Mouse (Mus musculus): ENCODE results near the gene Tanc2. TPM values are rescaled to one million over a fixed set of nuclear protein-coding genes. Genes with fewer than 3 reads are reported as not detected.
A peak's percentile ranks its signal among the peaks of the same experiment; 100 is the strongest.

Tanc2 gene
- polyA plus RNA-seq, 1 experiment from 2014 or later = 1.5 TPM

DNA sequence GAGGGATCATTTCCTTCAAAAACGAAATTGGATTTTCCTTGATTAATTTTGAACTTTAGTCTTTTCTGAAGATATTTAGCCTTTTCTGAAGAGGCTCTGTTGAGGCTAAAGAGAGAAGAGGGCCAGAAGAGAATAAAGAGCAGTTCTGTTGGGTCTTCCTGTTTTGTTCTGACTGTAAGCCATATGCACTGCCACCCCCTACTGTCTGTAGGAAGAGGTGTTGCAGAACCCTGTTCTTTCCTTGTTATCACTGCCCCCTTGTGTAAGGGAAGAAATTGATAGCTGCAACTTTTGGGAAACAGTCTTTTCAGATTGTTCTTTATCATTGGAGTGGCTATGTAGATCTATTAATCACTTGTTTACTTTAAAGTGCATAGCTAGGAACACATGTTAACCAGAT is 2.1 kb downstream of the Tanc2 start:
- Histone ChIP-seq H3K4me2 (ENCODE audit: low read depth, low read length) (no peak overlapping the region), H3K9ac (replicated peaks) (no peak overlapping the region), H3K9me3 (ENCODE audit: low read length) (no peaks in the 10 kb centered on the region), H3K4me1 (ENCODE audit: insufficient read depth) (peaks cover 3% of the 10 kb centered on the region; the same call in 1 of the 2 replicates), H3K27ac (ENCODE audit: low read depth) (no peak overlapping the region), H3K4me3 (ENCODE audit: low read depth, low read length) (no peak overlapping the region), H3K36me3 (replicated peaks; ENCODE audit: insufficient read depth, low read length) (no peaks in the 10 kb centered on the region), H3K27me3 (ENCODE audit: insufficient read depth, low read length) (no peaks in the 10 kb centered on the region)
- WGBS (ENCODE audit: insufficient replicate concordance) = 29% methylated on average over 1 of the region's 1 CpGs
- TF ChIP-seq EP300 (IDR thresholded peaks at IDR 0.05; ENCODE audit: low read depth) (no peak), CTCF (IDR thresholded peaks at IDR 0.05; ENCODE audit: low read depth) (peak; percentile 94)
- ATAC-seq = no peak
- no peak for DNase-seq

DNA sequence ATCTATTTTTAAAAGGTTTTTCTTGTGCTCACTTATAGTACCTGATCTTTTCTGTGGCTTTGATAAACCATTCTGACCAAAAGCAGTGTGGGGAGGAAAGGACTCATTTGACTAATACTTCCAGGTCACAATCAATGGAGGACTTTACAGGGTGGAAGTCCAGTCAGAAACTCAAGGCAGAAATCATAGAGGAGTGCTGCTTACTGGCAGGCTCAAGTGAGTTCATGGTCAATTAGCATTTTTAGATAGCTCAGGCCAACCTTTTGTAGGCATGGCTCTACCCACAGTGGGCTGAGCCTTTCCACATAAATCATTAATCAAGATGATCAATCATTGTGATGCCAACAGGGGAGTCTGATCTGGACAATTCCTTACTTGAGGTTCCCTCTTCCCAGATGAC is 12.4 kb downstream of the Tanc2 start:
- TF ChIP-seq EP300 (IDR thresholded peaks at IDR 0.05; ENCODE audit: low read depth) = no peak
- TF ChIP-seq CTCF (IDR thresholded peaks at IDR 0.05; ENCODE audit: low read depth) = no peak
- no peak overlapping the region for H3K4me2 ChIP-seq (ENCODE audit: low read depth, low read length)

DNA sequence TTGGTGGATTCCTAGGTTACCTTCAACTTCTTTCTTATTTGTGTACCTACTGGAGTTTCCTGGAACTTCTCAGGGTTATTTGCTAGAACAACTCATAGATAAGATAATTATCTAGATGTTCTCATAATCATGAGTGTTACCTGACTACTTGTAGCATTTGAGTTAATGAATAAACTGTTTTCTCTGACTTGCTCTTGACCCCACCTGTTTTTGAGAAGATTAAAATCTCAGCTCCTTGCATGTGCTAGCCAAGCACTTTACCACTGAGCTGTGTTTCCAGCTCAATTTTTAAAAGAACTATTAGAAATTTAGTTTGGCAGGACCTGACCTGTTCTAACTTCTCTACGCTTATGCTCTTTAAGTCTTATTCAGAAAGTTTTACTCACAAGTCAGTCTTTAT is 36.4 kb downstream of the Tanc2 start:
- no peak overlapping the region for H3K9ac ChIP-seq (replicated peaks)
- no peak overlapping the region for H3K27ac ChIP-seq (ENCODE audit: low read depth)
- no peaks in the 10 kb centered on the region for H3K9me3 ChIP-seq (ENCODE audit: low read length)
- DNase-seq (no peak), ATAC-seq (no peak)
- H3K36me3 ChIP-seq (replicated peaks; ENCODE audit: insufficient read depth, low read length) = no peaks in the 10 kb centered on the region
- no peak overlapping the region for H3K4me2 ChIP-seq (ENCODE audit: low read depth, low read length)
- WGBS (ENCODE audit: insufficient replicate concordance) = 86% methylated on average over 1 of the region's 1 CpGs
- H3K27me3 ChIP-seq (ENCODE audit: insufficient read depth, low read length) = no peaks in the 10 kb centered on the region
- H3K4me3 ChIP-seq (ENCODE audit: low read depth, low read length) = no peak overlapping the region
- H3K4me1 ChIP-seq (ENCODE audit: insufficient read depth) = no peaks in the 10 kb centered on the region
- TF ChIP-seq EP300 (IDR thresholded peaks at IDR 0.05; ENCODE audit: low read depth) = no peak
- no peak for TF ChIP-seq CTCF (IDR thresholded peaks at IDR 0.05; ENCODE audit: low read depth)

More for the DNA sequence above, 12.4 kb downstream of the Tanc2 start:
- H3K27ac ChIP-seq (ENCODE audit: low read depth) = no peak overlapping the region
- ATAC-seq = no peak
- H3K9me3 ChIP-seq (ENCODE audit: low read length) = no peaks in the 10 kb centered on the region
- no peaks in the 10 kb centered on the region for H3K36me3 ChIP-seq (replicated peaks; ENCODE audit: insufficient read depth, low read length)
- H3K9ac ChIP-seq (replicated peaks) = no peak overlapping the region
- H3K27me3 ChIP-seq (ENCODE audit: insufficient read depth, low read length) = no peaks in the 10 kb centered on the region
- no peaks in the 10 kb centered on the region; the same call in 1 of the 2 replicates for H3K4me1 ChIP-seq (ENCODE audit: insufficient read depth)
- H3K4me3 ChIP-seq (ENCODE audit: low read depth, low read length) = no peak overlapping the region
- DNase-seq = no peak

DNA sequence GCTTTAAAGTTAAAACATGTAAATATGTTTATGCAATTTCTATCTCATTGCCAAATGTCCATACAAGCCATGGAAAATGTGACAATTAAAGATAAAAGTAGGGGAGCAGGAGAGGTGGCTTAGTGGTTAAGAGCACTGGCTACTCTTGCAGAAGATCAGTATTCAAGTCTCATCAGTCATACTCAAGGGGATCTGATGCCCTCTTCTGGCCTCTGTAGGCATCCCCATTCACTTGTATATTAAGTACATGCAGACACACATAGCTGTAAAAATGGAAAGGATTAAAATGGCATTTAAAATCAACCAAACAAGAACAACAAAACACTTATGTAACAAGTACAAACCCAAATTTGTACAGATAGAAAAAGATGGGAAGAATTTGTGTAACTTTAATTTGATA is 54.2 kb downstream of the Tanc2 start:
- Histone ChIP-seq H3K4me1 (ENCODE audit: insufficient read depth) (no peaks in the 10 kb centered on the region), H3K4me2 (ENCODE audit: low read depth, low read length) (no peak overlapping the region), H3K9ac (replicated peaks) (no peak overlapping the region), H3K4me3 (ENCODE audit: low read depth, low read length) (no peak overlapping the region), H3K27me3 (ENCODE audit: insufficient read depth, low read length) (no peaks in the 10 kb centered on the region), H3K9me3 (ENCODE audit: low read length) (no peaks in the 10 kb centered on the region), H3K36me3 (replicated peaks; ENCODE audit: insufficient read depth, low read length) (no peaks in the 10 kb centered on the region), H3K27ac (ENCODE audit: low read depth) (no peak overlapping the region)
- ATAC-seq (no peak), DNase-seq (no peak)
- peak; percentile 39 for TF ChIP-seq CTCF (IDR thresholded peaks at IDR 0.05; ENCODE audit: low read depth)
- no peak for TF ChIP-seq EP300 (IDR thresholded peaks at IDR 0.05; ENCODE audit: low read depth)

DNA sequence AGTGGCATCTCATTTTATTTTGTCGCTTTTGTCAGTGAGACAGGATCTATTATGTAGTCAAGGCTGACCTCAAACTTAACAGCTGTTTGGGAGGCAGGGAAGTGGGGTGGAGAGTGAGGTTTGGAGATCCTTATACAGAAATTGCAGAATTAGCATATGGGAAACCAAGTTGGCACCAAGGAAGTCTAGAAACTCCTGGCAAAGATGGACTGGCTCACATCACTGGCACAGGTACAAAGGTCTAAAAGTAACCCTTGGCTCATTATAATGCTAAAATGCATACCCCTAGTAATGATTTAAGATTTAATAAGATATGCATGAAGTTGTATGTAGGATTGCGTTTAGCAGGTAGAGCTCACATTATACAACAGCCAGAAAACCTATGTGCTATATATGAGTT is 58.2 kb downstream of the Tanc2 start:
- H3K27ac ChIP-seq (ENCODE audit: low read depth) = no peak overlapping the region
- no peaks in the 10 kb centered on the region for H3K4me1 ChIP-seq (ENCODE audit: insufficient read depth)
- no peak for TF ChIP-seq CTCF (IDR thresholded peaks at IDR 0.05; ENCODE audit: low read depth)
- TF ChIP-seq EP300 (IDR thresholded peaks at IDR 0.05; ENCODE audit: low read depth) = no peak
- no peaks in the 10 kb centered on the region for H3K36me3 ChIP-seq (replicated peaks; ENCODE audit: insufficient read depth, low read length)
- 80% methylated on average over 2 of the region's 2 CpGs for WGBS (ENCODE audit: insufficient replicate concordance)
- no peaks in the 10 kb centered on the region for H3K9me3 ChIP-seq (ENCODE audit: low read length)
- no peak overlapping the region for H3K4me2 ChIP-seq (ENCODE audit: low read depth, low read length)
- ATAC-seq (no peak), DNase-seq (no peak)
- no peaks in the 10 kb centered on the region for H3K27me3 ChIP-seq (ENCODE audit: insufficient read depth, low read length)
- no peak overlapping the region for H3K4me3 ChIP-seq (ENCODE audit: low read depth, low read length)
- no peak overlapping the region for H3K9ac ChIP-seq (replicated peaks)

DNA sequence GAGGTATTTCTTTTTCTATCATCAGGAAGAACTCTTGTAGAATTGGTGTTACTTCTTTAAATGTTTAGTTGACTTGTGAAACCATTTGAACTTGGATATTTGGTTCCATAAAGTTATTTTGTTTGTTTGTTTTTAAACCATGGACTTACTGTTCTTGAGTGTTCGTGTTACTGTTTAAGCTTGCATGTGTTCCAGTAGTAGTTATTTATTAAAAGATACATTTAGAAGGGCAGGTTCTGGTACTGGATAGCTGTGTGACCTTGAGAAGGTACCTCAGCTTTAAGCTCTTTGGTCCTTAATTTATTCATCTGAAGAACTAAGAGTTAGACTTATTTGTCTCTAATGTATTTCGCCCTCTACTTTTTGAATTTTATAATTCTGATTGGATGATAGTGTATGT is 64.8 kb downstream of the Tanc2 start:
- Histone ChIP-seq H3K4me2 (ENCODE audit: low read depth, low read length) (no peak overlapping the region), H3K4me3 (ENCODE audit: low read depth, low read length) (no peak overlapping the region), H3K27me3 (ENCODE audit: insufficient read depth, low read length) (no peaks in the 10 kb centered on the region), H3K9ac (replicated peaks) (no peak overlapping the region), H3K27ac (ENCODE audit: low read depth) (no peak overlapping the region), H3K36me3 (replicated peaks; ENCODE audit: insufficient read depth, low read length) (no peaks in the 10 kb centered on the region), H3K4me1 (ENCODE audit: insufficient read depth) (no peaks in the 10 kb centered on the region), H3K9me3 (ENCODE audit: low read length) (no peaks in the 10 kb centered on the region)
- no peak for DNase-seq
- 67% methylated on average over 2 of the region's 2 CpGs for WGBS (ENCODE audit: insufficient replicate concordance)
- TF ChIP-seq EP300 (IDR thresholded peaks at IDR 0.05; ENCODE audit: low read depth) = no peak
- TF ChIP-seq CTCF (IDR thresholded peaks at IDR 0.05; ENCODE audit: low read depth) = no peak
- no peak for ATAC-seq

DNA sequence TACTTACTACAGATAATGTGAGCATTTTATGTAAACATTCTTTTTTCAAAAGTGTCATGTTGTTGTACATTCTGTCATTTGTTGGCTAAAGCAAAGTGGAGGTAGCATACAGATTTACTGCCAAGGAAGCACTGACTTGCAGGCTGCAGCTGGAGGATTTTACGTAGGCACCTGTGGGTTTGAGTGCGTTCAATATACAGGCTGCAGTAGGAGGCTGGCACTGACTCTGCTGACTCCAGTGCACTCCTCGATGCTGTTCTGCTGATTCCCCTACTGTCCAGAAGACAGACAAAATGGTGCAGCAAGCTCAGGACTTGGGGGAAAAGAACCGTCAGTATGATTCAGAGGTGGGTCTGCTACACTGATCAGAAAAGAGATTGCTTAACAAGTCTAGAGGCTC is 65.5 kb downstream of the Tanc2 start:
- DNase-seq = no peak
- no peak overlapping the region for H3K9ac ChIP-seq (replicated peaks)
- H3K36me3 ChIP-seq (replicated peaks; ENCODE audit: insufficient read depth, low read length) = no peaks in the 10 kb centered on the region
- H3K4me1 ChIP-seq (ENCODE audit: insufficient read depth) = no peaks in the 10 kb centered on the region
- H3K27me3 ChIP-seq (ENCODE audit: insufficient read depth, low read length) = no peaks in the 10 kb centered on the region
- H3K4me2 ChIP-seq (ENCODE audit: low read depth, low read length) = no peak overlapping the region
- no peak overlapping the region for H3K27ac ChIP-seq (ENCODE audit: low read depth)
- no peak overlapping the region for H3K4me3 ChIP-seq (ENCODE audit: low read depth, low read length)
- no peaks in the 10 kb centered on the region for H3K9me3 ChIP-seq (ENCODE audit: low read length)
- ATAC-seq = no peak
- 69% methylated on average over 4 of the region's 4 CpGs for WGBS (ENCODE audit: insufficient replicate concordance)
- TF ChIP-seq EP300 (IDR thresholded peaks at IDR 0.05; ENCODE audit: low read depth) (no peak), CTCF (IDR thresholded peaks at IDR 0.05; ENCODE audit: low read depth) (no peak)
